Mouse (Mus musculus): ENCODE data around the gene Tmem181a. TPM values are rescaled to one million over a fixed set of nuclear protein-coding genes. Genes with fewer than 3 reads are reported as not detected.
"Not testable (repeated sequence)": the region's sequence is repeated elsewhere in the genome, so short reads cannot be mapped to it uniquely, and the experiment has no call there.

Tmem181a gene
- total RNA-seq, 2 experiments from 2014 or later = 55.2 to 61.4 TPM

GRCm38 (mm10) chr17:6304891-6305290 is 48.2 kb downstream of the Tmem181a start:
- DNase-seq (ENCODE audit: extremely low spot score in 1 of 2, low spot score in 1 of 2) = not testable (repeated sequence)

- DNase-seq (ENCODE audit: extremely low spot score in 1 of 2, low spot score in 1 of 2) = not testable (repeated sequence)
Measured at GRCm38 (mm10) chr17:6305656-6306270, 49.1 kb downstream of the Tmem181a start.

GRCm38 (mm10) chr17:6306503-6306902 is 49.8 kb downstream of the Tmem181a start:
- not testable (repeated sequence) for DNase-seq (ENCODE audit: extremely low spot score in 1 of 2, low spot score in 1 of 2)

GRCm38 (mm10) chr17:6311716-6312115 is 55.1 kb downstream of the Tmem181a start:
- not testable (repeated sequence) for DNase-seq (ENCODE audit: extremely low spot score in 1 of 2, low spot score in 1 of 2)

- DNase-seq (ENCODE audit: extremely low spot score in 1 of 2, low spot score in 1 of 2) = not testable (repeated sequence)
Measured at GRCm38 (mm10) chr17:6312755-6313154, 56.1 kb downstream of the Tmem181a start.

GRCm38 (mm10) chr17:6314493-6314892 is 57.8 kb downstream of the Tmem181a start:
- peak in 1 of 2 experiments; percentile 9 for DNase-seq (ENCODE audit: extremely low spot score in 1 of 2, low spot score in 1 of 2)

- DNase-seq (ENCODE audit: extremely low spot score in 1 of 2, low spot score in 1 of 2) = peak in 1 of 2 experiments; percentile 13
Measured at GRCm38 (mm10) chr17:6315706-6316105, 59.0 kb downstream of the Tmem181a start.

GRCm38 (mm10) chr17:6316379-6317126 is 59.9 kb downstream of the Tmem181a start:
- peak; percentile 48 to 54 for DNase-seq (ENCODE audit: extremely low spot score in 1 of 2, low spot score in 1 of 2)

GRCm38 (mm10) chr17:6317339-6317985 is 60.8 kb downstream of the Tmem181a start, which contains the start of gene Dynlt1a:
Dynlt1a (minus strand) TSS chr17:6317500.
- peak; percentile 91 to 93 for DNase-seq (ENCODE audit: extremely low spot score in 1 of 2, low spot score in 1 of 2)

- not testable (repeated sequence) for DNase-seq (ENCODE audit: extremely low spot score in 1 of 2, low spot score in 1 of 2)
Measured at GRCm38 (mm10) chr17:6321081-6321777, 64.6 kb downstream of the Tmem181a start.

GRCm38 (mm10) chr17:6321778-6322101 is 65.1 kb downstream of the Tmem181a start:
- not testable (repeated sequence) for DNase-seq (ENCODE audit: extremely low spot score in 1 of 2, low spot score in 1 of 2)

GRCm38 (mm10) chr17:6325021-6325420 is 68.4 kb downstream of the Tmem181a start:
- not testable (repeated sequence) for DNase-seq (ENCODE audit: extremely low spot score in 1 of 2, low spot score in 1 of 2)

- DNase-seq (ENCODE audit: extremely low spot score in 1 of 2, low spot score in 1 of 2) = not testable (repeated sequence)
Measured at GRCm38 (mm10) chr17:6325543-6325942, 68.9 kb downstream of the Tmem181a start.

- not testable (repeated sequence) for DNase-seq (ENCODE audit: extremely low spot score in 1 of 2, low spot score in 1 of 2)
Measured at GRCm38 (mm10) chr17:6327554-6327953, 70.9 kb downstream of the Tmem181a start.

- not testable (repeated sequence) for DNase-seq (ENCODE audit: extremely low spot score in 1 of 2, low spot score in 1 of 2)
Measured at GRCm38 (mm10) chr17:6328997-6329396, 72.3 kb downstream of the Tmem181a start.

GRCm38 (mm10) chr17:6342606-6343294 is 86.1 kb downstream of the Tmem181a start:
- not testable (repeated sequence) for DNase-seq (ENCODE audit: extremely low spot score in 1 of 2, low spot score in 1 of 2)

- DNase-seq (ENCODE audit: extremely low spot score in 1 of 2, low spot score in 1 of 2) = not testable (repeated sequence)
Measured at GRCm38 (mm10) chr17:6355256-6355655, 98.6 kb downstream of the Tmem181a start.

Data from layer of hippocampus, postnatal 25 days (tissue).